Comparison of ENCODE assay signal across 9 mouse cellular contexts in the genomic region with DNA sequence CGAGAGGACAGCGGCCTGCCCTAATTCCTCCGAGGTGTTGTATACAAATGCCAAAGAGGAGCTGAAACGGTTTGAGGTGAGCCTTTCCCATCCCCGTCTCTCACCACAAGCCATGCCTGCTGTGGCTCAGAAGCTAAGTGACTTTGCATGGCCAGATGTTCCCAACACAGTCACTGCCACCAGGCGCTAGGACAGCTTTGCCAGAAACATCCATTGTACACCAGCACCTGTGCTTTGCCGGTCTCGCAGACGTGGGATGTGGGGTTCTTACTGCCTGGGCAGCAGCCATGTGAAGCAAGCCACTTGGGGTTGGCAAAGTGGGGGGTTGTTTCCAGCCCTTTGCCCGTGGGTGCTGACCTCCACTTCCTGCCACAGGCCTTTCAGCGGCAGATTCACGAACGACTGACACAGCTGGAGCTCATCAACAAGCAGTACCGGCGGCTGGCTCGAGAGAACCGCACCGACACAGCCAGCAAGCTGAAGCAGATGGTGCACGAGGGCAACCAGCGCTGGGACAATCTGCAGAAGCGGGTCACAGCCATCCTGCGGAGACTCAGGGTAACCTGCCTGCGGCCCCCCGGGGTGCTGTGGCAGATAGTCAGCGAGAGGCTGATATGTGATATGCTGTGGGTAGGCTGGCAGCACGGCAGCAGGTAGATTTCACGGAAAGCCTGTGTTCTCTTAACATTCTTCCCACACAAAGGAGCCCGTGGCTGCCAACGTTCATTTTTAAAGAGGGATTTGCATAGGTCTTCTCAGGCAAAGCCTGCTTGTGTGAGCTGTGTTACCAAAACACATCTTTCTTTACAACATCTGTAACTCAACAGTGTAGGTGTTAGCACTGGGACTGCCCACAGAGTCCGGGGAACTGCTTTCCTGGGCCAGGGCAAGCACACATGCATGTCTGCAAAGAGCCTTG.
A peak's percentile ranks its signal among the peaks of the same experiment; 100 is the strongest.
DNase-seq lines count a peak whose midpoint lies in the region; ATAC-seq and TF ChIP-seq lines count a peak whose summit lies in the region.
"Had no signal": no experiment of that assay in that cellular context is flagged by ENCODE, and none has a peak within 500 bp of the region (broad histone marks: within the 10 kb centered on the region; RNA-seq: fewer than 3 reads in every experiment).

No protein-coding gene starts in this region.

- H3K9me3 ChIP-seq in forebrain, embryonic 14.5 days (replicated peaks; ENCODE audit: control insufficient read depth, low read length): no peaks in the 10 kb centered on the region
- H3K9me3 ChIP-seq in liver, embryonic 12.5 days (replicated peaks): no peaks in the 10 kb centered on the region

- H3K4me2 ChIP-seq in forebrain, embryonic 14.5 days (ENCODE audit: low read length): no peak overlapping the region
- H3K4me2 ChIP-seq in liver, embryonic 12.5 days: no peak overlapping the region

- no peak for TF ChIP-seq POLR2A in kidney, adult 2 months (IDR thresholded peaks at IDR 0.05; ENCODE audit: low read depth, low read length)

- 62% methylated on average over 30 of the region's 30 CpGs for WGBS in kidney, adult 2 months
- 84% methylated on average over 30 of the region's 30 CpGs for WGBS in forebrain, embryonic 14.5 days
- 62% methylated on average over 30 of the region's 30 CpGs for WGBS in liver, embryonic 12.5 days (ENCODE audit: insufficient replicate concordance)

- no peaks in the 10 kb centered on the region for H3K27me3 ChIP-seq in kidney, adult 2 months (replicated peaks; ENCODE audit: control insufficient read depth, insufficient read depth, low read length)
- H3K27me3 ChIP-seq in forebrain, embryonic 14.5 days (replicated peaks; ENCODE audit: control insufficient read depth, insufficient read depth, low read length): no peaks in the 10 kb centered on the region
- no peaks in the 10 kb centered on the region for H3K27me3 ChIP-seq in liver, embryonic 12.5 days (replicated peaks)
- H3K27me3 ChIP-seq: Patski had no signal

- TF ChIP-seq CTCF in kidney, adult 2 months (conservative IDR thresholded peaks at IDR 0.05; ENCODE audit: insufficient read depth, insufficient read length, low read depth, low read length): no peak

- ATAC-seq in forebrain, embryonic 14.5 days: no peak
- no peak for ATAC-seq in liver, embryonic 12.5 days
- ATAC-seq: Patski had no signal

- no peak overlapping the region for H3K27ac ChIP-seq in kidney, adult 2 months (ENCODE audit: insufficient read depth, low read depth, low read length)
- no peak overlapping the region for H3K27ac ChIP-seq in forebrain, embryonic 14.5 days (ENCODE audit: low read depth, low read length)
- H3K27ac ChIP-seq in liver, embryonic 12.5 days: no peak overlapping the region

- peaks cover 3% of the 10 kb centered on the region for H3K36me3 ChIP-seq in kidney, adult 2 months (ENCODE audit: control insufficient read depth, insufficient read depth, low read length)
- H3K36me3 ChIP-seq in forebrain, embryonic 14.5 days (ENCODE audit: control insufficient read depth, insufficient read depth, low read length): peaks cover 90% of the 10 kb centered on the region
- peaks cover 7% of the 10 kb centered on the region; the same call in 1 of the 2 replicates for H3K36me3 ChIP-seq in liver, embryonic 12.5 days

- no peak overlapping the region for H3K4me3 ChIP-seq in kidney, adult 2 months (ENCODE audit: insufficient read depth, low read depth, low read length)
- H3K4me3 ChIP-seq in forebrain, embryonic 14.5 days (ENCODE audit: low read depth, low read length): no peak overlapping the region
- no peak overlapping the region for H3K4me3 ChIP-seq in liver, embryonic 12.5 days

- DNase-seq in kidney, adult 2 months: peak; percentile 38
- no peak for DNase-seq in kidney, adult 18-20 months
- peak; percentile 67 for DNase-seq in brain, adult 2 months (ENCODE audit: low read depth, low spot score)
- peak; percentile 10 to 56 for DNase-seq in left cerebral cortex, adult 9 months (ENCODE audit: low spot score in 2 of 2)
- DNase-seq in retina, embryonic 14.5 days (ENCODE audit: low spot score): peak; percentile 11
- no peak for DNase-seq in spleen, adult 12 weeks (ENCODE audit: low spot score)
- DNase-seq in forebrain, embryonic 14.5 days (ENCODE audit: low spot score): no peak

- no peak overlapping the region for H3K9ac ChIP-seq in forebrain, embryonic 14.5 days (ENCODE audit: low read length)
- no peak overlapping the region for H3K9ac ChIP-seq in liver, embryonic 12.5 days

- no peaks in the 10 kb centered on the region for H3K4me1 ChIP-seq in kidney, adult 2 months (ENCODE audit: control insufficient read depth, insufficient read depth, low read length)
- H3K4me1 ChIP-seq in forebrain, embryonic 14.5 days (ENCODE audit: control insufficient read depth, insufficient read depth, low read length): no peaks in the 10 kb centered on the region
- H3K4me1 ChIP-seq in liver, embryonic 12.5 days: no peaks in the 10 kb centered on the region

Comparison
In these comparisons a context has a peak if more than half of its experiments do, and no peak if none do; other contexts are left out.
1. DNase-seq: peak in kidney, adult 2 months (single experiment), brain, adult 2 months (single experiment), left cerebral cortex, adult 9 months (2 of 2) and retina, embryonic 14.5 days (single experiment); none in kidney, adult 18-20 months (single experiment), spleen, adult 12 weeks (single experiment) and forebrain, embryonic 14.5 days (single experiment).